Mouse (Mus musculus): ENCODE measurements at regions not wholly inside any gene's neighbourhood (a gene's known extent, or its start where the extent isn't known, plus 50 kb on each side); places are given as distances from the start of the nearest gene placed in this dataset.

GRCm38 (mm10) chr3:52444420-52445119, 176.4 kb downstream of the Foxo1 start:
- no peak for DNase-seq (ENCODE audit: low read depth, low spot score)

- no peak for DNase-seq (ENCODE audit: low read depth, low spot score)
Observed at GRCm38 (mm10) chr3:52443856-52444255, 175.7 kb downstream of the Foxo1 start.

GRCm38 (mm10) chr3:52429014-52429589, 161.0 kb downstream of the Foxo1 start:
- no peak for DNase-seq (ENCODE audit: low read depth, low spot score)

DNA sequence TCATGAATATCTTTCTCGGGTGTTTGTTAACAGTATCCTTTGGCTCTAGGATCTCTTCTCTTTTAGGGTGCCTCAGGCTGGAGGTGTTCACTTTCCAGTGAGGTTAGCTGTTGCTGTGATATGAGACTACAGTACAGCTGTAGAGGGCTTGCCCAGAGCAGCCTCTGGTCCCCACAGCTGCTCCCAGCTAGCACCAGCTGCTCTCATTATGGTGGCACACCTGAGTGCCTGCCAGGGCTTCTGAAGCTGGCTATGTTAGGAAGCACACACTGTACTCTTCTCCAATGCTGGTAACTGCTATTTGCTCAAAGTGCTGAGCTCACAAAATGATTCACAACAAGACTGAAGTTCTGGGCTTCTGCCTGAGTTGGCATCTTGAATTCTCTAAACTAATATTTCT, 154.7 kb downstream of the Foxo1 start:
- DNase-seq (ENCODE audit: low read depth, low spot score) = no peak

DNA sequence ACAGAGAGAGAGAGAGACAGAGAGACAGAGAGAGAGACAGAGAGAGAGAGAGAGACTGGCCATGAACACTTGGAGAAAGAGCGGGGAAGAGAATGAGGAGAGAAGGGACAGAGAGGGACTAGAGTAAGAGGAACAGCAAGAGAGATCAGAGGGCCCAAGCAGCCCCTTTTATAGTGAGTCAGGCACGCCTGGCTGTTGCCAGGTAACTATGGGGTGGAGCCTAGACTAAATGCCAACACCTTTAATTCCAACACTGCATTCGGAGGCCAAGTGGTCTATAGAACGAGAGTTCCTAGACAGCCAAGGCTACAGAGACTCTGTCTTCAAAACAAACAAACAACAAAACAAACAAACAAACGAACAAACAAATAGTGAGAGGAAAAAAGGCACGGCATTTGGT, 148.1 kb downstream of the Foxo1 start:
- no peak for DNase-seq (ENCODE audit: low read depth, low spot score)

DNA sequence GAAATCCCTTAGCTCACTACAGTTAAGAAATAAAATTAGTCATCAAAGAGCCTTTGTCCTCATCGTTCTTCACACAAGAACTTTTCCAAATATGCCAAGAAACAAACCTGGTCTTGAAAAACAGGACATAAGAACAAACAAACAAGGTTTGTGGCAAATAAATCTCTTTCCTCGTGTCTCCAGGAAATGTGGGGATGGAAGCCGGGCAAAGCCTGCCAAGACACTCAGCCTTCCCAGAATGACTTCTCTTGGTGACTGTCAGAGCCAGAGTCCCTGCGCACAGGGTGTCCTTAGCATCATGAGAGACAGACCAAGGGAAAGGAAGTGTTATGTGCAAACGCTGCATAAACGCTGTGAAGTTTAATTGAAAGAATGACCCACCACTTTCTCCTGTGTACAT, 147.2 kb downstream of the Foxo1 start:
- no peak for DNase-seq (ENCODE audit: low read depth, low spot score)

DNA sequence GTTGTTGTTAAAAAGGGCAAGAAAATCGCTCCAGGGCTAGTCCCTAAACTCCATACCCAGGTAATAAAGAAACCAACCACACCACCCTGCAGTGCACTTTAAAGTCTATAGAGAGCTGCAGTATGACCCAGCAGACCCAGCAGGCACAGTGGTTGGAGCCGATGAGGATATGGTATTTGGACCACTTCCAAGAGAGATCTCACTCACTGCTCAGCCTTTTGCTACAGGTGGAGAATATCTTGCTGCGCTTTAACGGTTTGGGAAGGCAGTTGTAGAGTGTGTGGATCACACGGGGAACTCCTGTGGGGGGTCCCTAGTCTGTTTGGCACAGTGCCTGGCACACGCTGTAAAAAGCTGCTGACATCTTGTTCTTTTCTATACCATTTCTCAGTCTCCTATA, 145.9 kb downstream of the Foxo1 start:
- DNase-seq (ENCODE audit: low read depth, low spot score) = no peak

DNA sequence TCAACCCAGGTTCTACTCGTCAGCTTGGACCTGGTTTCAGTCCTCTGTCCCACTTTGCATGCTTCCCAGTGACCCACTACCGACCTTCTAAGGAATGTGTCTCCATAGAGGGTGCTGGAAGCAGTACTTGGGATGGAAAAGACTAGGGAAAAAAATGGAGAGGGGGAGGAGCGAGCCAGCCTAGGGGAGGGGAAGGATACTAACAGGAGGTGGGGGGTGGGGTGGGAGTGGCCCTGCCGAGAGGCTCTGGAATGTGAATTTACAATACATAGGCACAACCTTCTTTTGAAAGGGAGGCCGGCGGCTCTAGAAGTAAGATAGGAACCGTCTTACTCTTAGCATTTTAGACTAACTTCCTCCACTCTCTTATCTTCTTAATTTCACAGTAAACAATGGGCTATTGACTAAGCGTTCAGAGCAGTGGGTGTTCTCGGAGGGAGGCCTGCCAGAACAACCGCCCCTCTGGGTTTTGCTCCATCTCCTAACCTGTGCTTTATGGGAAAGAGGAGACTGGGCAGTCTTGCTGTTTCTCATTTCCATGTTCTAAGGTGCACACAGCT, 145.1 kb downstream of the Foxo1 start:
- DNase-seq (ENCODE audit: low read depth, low spot score) = no peak

DNA sequence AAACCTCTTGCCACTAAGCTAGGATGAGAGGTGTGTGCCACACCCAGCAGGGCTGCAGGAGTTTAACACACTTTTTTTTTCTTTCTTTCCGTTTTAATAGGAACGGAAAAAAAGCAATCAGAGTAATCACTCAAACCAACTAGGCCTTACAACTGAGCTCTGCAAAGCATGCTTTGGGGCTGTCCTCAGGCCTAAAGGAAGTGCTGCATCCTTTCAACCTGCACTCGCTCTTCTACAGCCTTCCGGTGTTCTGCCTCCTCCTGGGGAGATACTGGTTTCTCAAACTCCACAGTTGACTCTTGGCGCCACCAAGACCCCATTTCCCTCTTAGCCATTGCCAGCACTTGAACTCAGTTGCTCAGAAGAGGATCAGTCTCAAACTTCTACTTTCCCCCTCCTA, 143.2 kb downstream of the Foxo1 start:
- no peak for DNase-seq (ENCODE audit: low read depth, low spot score)

- DNase-seq (ENCODE audit: low read depth, low spot score) = no peak
Observed at GRCm38 (mm10) chr3:52409465-52409864, 141.3 kb downstream of the Foxo1 start.

DNA sequence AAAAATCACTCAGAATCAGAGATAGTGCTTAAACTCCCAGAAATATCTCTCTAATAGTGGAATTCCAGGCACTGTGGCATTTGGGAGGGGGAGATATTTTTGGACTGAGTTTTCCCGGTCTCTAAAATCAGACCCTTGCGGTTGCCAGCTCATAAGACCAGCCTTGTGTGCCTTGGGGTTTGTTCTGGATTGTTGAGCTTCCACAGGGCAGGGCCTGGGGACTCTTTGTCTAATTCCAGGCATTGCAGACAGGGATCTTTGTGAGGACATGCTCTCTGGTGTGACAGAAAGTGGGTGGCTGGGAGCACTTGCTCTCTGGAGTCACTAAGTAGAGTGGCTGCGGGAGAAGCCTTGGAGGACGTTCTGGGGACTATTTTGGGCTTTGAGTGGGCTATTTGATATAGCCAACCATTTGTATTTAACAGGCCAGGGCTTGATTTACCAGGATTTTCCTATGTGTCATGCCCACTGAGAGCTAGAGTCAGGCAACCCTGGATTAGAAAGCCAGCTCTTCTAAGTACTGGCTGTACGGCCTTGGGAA, 138.7 kb downstream of the Foxo1 start:
- DNase-seq (ENCODE audit: low read depth, low spot score) = no peak

DNA sequence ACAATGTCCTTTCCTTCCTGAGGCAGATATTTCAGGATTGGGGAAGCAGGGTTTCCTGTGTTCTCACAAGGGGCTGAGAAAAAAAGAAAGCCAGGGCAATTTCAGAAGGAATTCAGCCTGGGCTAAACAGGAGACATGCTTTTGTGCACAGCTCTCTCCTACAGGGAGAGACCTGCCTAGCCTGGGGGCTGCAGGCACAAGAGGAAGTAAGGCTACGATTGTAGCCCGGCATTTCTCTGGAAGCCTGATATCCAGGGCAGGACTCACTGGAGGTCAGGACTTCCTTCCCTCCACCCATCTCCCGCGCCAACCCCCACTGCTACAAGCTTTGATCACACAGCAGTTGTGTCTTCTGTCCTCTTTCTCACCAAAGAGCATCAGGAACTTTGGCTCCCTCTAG, 136.5 kb downstream of the Foxo1 start:
- DNase-seq (ENCODE audit: low read depth, low spot score) = no peak

DNA sequence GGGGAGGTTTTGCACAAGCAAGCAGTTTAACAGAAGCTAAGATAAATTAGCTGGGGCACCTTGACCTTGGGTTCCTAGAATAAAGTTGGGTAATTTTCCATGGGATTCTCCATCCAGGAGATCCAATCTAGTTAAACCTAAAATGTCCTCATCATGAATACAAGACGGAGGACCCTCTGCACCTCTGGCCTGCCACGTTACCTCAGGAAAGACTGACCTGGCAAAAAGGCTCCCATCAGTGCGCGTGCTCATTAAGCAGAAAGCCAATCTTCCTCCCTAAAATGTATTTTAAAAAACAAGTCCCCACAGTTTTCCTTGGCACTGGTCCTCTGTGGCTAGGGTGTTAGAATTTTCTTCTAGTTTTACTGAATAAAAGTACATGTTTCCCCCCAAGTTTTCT, 134.9 kb downstream of the Foxo1 start:
- no peak for DNase-seq (ENCODE audit: low read depth, low spot score)
